Mouse (Mus musculus) ES-E14 (cell line): ENCODE measurements around the gene Sall1. TPM values are rescaled to one million over a fixed set of nuclear protein-coding genes. Genes with fewer than 3 reads are reported as not detected.

Experiments used
- DNase-seq: peaks from one replicate; pipeline ENCODE4 v3.0.0-alpha.2; 2013; ENCODE audit warnings: low read depth, low spot score
- H3K27ac ChIP-seq: 2 replicates; pipeline ENCODE4 v1.5.1; 2012; ENCODE audit warnings: low read depth, mild to moderate bottlenecking, low read length, moderate library complexity, mixed read lengths; ENCODE audit not compliant: poor library complexity, insufficient read depth, severe bottlenecking
- H3K36me3 ChIP-seq: 2 replicates; pipeline ENCODE4 v1.6.1; 2012; ENCODE audit warnings: mild to moderate bottlenecking, low read length, moderate library complexity, mixed read lengths; ENCODE audit not compliant: control insufficient read depth, poor library complexity, insufficient read depth, severe bottlenecking
- H3K4me1 ChIP-seq, 2 experiments: fragments of 150-350 bp in 1 of 2; sonication (generic) in 1 of 2; 2 replicates each; pipeline ENCODE4 v1.6.1; 2012; ENCODE audit warnings: low read length in 2 of 2, mild to moderate bottlenecking in 1 of 2, mixed read lengths in 1 of 2; ENCODE audit not compliant: control insufficient read depth in 2 of 2, insufficient read depth in 2 of 2, poor library complexity in 1 of 2
- H3K4me3 ChIP-seq, 2 experiments: fragments of 150-350 bp in 1 of 2; sonication (generic) in 1 of 2; 2 replicates each; pipeline ENCODE4 v1.5.1; 2012; ENCODE audit warnings: low read length in 2 of 2, low read depth in 1 of 2, mild to moderate bottlenecking in 1 of 2, mixed read lengths in 1 of 2; ENCODE audit not compliant: insufficient read depth in 1 of 2, poor library complexity in 1 of 2, severe bottlenecking in 1 of 2
- H3K9ac ChIP-seq: 2 replicates; pipeline ENCODE4 v1.6.1; 2012; ENCODE audit warnings: low read depth, mild to moderate bottlenecking, low read length, mixed read lengths; ENCODE audit not compliant: poor library complexity, insufficient read depth, severe bottlenecking
- H3K9me3 ChIP-seq: fragments of 150-350 bp; sonication (generic); 2 replicates; pipeline ENCODE4 v1.6.1; 2012; ENCODE audit warnings: low read depth, mild to moderate bottlenecking, low read length; ENCODE audit not compliant: control insufficient read depth, insufficient read depth
- CHD2 ChIP-seq: IDR thresholded peaks from 2 replicates; pipeline ENCODE4 v1.6.1; 2014; ENCODE audit warnings: mild to moderate bottlenecking, low read depth, low read length, inconsistent platforms
- HCFC1 ChIP-seq: IDR thresholded peaks from 2 replicates; pipeline ENCODE4 v1.6.1; 2012; ENCODE audit warnings: low read length, inconsistent platforms, borderline replicate concordance; ENCODE audit not compliant: insufficient read depth
- MAFK ChIP-seq: IDR thresholded peaks from 2 replicates; pipeline ENCODE4 v1.6.1; 2014; ENCODE audit warnings: mild to moderate bottlenecking, low read depth, low read length, inconsistent platforms; ENCODE audit not compliant: insufficient read depth
- ZC3H11A ChIP-seq: IDR thresholded peaks from 2 replicates; pipeline ENCODE4 v1.6.1; 2012; ENCODE audit warnings: low read depth, mild to moderate bottlenecking, inconsistent platforms, low read length, borderline replicate concordance
- ZNF384 ChIP-seq: IDR thresholded peaks from 2 replicates; pipeline ENCODE4 v1.6.1; 2012; ENCODE audit warnings: low read depth, low read length, inconsistent platforms
- in situ Hi-C, 2 experiments: fragments of 600-800 bp; cut with MboI; formaldehyde crosslinking; loops; one replicate each; pipeline ENCODE4 v1.15.1; 2025; ENCODE audit warnings: low sequenced_read_pairs in 2 of 2, inconsistent platforms in 1 of 2; ENCODE audit not compliant: unreplicated experiment in 2 of 2
- total RNA-seq: library from RNA; depleted of rRNA; stranded (reverse); fragments of 300-350 nt; gene quantifications from 2 replicates; pipeline ENCODE4 v1.2.3, GENCODE M21; 2012

The Sall1 gene
- total RNA-seq, 1 experiment, result 22.5 TPM

DNA sequence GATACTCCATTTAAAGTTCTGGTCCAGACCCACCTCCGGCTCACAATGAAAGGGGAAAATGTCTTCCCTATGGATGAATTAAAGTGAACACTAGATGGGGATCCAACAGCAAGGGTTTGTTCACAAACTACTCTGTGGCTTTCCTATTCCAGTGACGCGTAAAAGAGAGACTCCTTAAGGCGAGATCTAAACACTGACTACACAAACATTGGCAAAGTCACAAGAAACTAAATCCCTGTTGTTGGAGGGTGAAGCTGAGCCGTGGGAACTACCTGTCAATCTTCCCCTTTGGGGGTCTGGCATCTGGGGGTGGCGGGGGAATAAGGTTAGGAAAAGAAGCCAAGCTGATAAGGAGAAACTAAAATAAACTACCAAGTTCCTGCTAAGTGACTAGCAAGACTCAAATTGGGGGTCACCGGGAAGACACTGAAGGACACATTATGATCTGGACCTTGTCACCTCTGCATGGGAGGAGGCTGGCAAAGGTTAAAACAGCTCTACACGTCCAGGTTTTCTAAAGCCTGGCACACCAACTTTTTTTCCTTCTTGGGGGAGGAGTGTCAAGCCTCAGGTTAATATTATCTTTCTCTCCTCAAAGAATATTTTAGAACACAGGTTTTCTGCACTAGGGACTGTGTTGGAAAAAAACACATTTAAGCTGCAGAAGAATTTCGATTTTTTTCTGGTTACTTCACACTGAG lies 6.3 kb downstream of the Sall1 start:
- H3K4me1 ChIP-seq, result peaks cover 7 to 11% of the 10 kb centered on the region in 2 experiments
- in situ Hi-C loops, result no loop called here

GRCm38 (mm10) chr8:89032412-89032811 lies 11.6 kb downstream of the Sall1 start:
- H3K9ac ChIP-seq, result no peak overlapping the region; the same call in 1 of the 2 replicates
- H3K4me1 ChIP-seq, result peaks cover 7 to 14% of the 10 kb centered on the region in 2 experiments
- no peak for TF ChIP-seq CHD2
- TF ChIP-seq HCFC1, result no peak
- no peak for TF ChIP-seq ZNF384
- no peak for TF ChIP-seq ZC3H11A
- TF ChIP-seq MAFK, result no peak
- H3K4me3 ChIP-seq, result no peak overlapping the region
- no peak overlapping the region for H3K27ac ChIP-seq
- no peak for DNase-seq
- in situ Hi-C loops, result no loop called here
- no peaks in the 10 kb centered on the region for H3K9me3 ChIP-seq
- H3K36me3 ChIP-seq, result peaks cover 51% of the 10 kb centered on the region

More for the DNA sequence above, 6.3 kb downstream of the Sall1 start:
- H3K9ac ChIP-seq, result no peak overlapping the region; the same call in 1 of the 2 replicates
- H3K9me3 ChIP-seq, result no peaks in the 10 kb centered on the region
- TF ChIP-seq MAFK (no peak), HCFC1 (no peak), ZC3H11A (no peak), CHD2 (no peak), ZNF384 (no peak)
- no peak overlapping the region for H3K27ac ChIP-seq
- DNase-seq, result no peak
- peaks cover 18% of the 10 kb centered on the region for H3K36me3 ChIP-seq
- H3K4me3 ChIP-seq, result no peak overlapping the region

DNA sequence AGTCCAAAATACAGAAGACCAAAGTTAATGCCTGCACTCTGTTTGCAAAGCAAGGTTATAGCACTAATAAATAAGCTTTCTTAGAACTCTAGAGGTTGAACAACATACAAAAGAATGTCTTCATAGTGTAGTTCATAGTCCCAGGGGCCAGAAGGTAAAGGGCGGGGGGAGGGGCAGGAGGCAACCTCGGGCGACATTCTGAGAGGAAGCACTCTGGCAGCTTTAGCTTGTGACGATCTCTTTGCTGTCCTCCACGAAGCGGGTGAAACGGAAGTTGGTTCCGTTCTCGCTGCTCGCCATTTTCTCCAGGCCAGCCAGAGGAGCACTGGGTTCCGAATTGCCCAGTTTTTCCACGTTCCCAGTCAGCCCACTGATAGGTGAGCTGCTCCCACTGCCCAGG lies 15.8 kb downstream of the Sall1 start:
- Histone ChIP-seq H3K36me3 (peaks cover 47% of the 10 kb centered on the region), H3K9me3 (no peaks in the 10 kb centered on the region), H3K4me3 (peak overlapping the region in 1 of 2 experiments; percentile 32; a peak in 1 of 4 replicates), H3K9ac (no peak overlapping the region), H3K27ac (no peak overlapping the region), H3K4me1 (peaks cover 17% of the 10 kb centered on the region in 2 experiments)
- DNase-seq, result no peak
- in situ Hi-C loops, result no loop called here
- TF ChIP-seq CHD2 (no peak), HCFC1 (no peak), ZC3H11A (no peak), ZNF384 (no peak), MAFK (no peak)

DNA sequence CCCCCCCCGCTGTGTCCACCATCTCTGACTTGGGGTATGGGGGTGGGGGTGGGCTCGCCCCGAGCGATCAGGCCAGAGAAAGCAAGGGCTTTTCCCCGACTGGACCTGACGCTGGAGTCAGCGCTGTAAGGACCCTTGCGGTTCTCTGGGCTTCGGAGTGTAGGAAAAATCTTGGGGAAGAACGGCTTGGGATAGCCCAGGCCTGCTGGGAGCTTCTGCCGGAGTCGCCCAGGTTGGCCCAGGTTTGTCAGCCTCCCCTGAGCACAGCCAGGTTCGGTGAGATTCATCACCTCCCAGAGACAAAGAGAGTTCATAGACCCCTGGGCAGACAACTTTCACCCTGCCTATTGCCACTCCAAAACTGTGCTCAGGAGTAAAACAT lies 17.8 kb downstream of the Sall1 start:
- Histone ChIP-seq H3K27ac (peak overlapping the region; percentile 82), H3K9me3 (no peaks in the 10 kb centered on the region), H3K4me1 (peaks cover 14 to 23% of the 10 kb centered on the region in 2 experiments), H3K9ac (peak overlapping the region; percentile 69; the same call in 1 of the 2 replicates), H3K36me3 (peaks cover 27% of the 10 kb centered on the region), H3K4me3 (peak overlapping the region; percentile 33 to 52)
- no peak for TF ChIP-seq MAFK
- no peak for TF ChIP-seq CHD2
- no peak for TF ChIP-seq ZC3H11A
- TF ChIP-seq ZNF384, result no peak
- TF ChIP-seq HCFC1, result no peak
- in situ Hi-C loops, result no loop called here
- DNase-seq, result no peak
